Mouse (Mus musculus): ENCODE data around the gene Serpinb6d. TPM values are rescaled to one million over a fixed set of nuclear protein-coding genes. Genes with fewer than 3 reads are reported as not detected.

The Serpinb6d gene
- not detected for polyA plus RNA-seq (2012; fragmentation: generic; extraction: Trizol)

GRCm38 (mm10) chr13:33661105-33661504 lies at the start of gene Serpinb6d:
Gene Serpinb6d, plus strand, starts transcription at chr13:33661405.
- no peak within 1 kb of the TSS for H3K4me2 ChIP-seq (ENCODE audit: low read depth)
- no peaks in the 10 kb centered on the region for H3K36me3 ChIP-seq (ENCODE audit: control insufficient read depth, insufficient read depth)
- no peaks in the 10 kb centered on the region for H3K79me2 ChIP-seq (ENCODE audit: control insufficient read depth, insufficient read depth)
- TF ChIP-seq CEBPB (IDR thresholded peaks at IDR 0.05; ENCODE audit: insufficient read depth, poor library complexity, severe bottlenecking), result no peak
- TF ChIP-seq POLR2A (IDR thresholded peaks at IDR 0.05; ENCODE audit: insufficient read length, low read depth), result no peak
- no peak for TF ChIP-seq TCF3 (IDR thresholded peaks at IDR 0.05; ENCODE audit: insufficient read length, low read depth)
- TF ChIP-seq POLR2AphosphoS2 (IDR thresholded peaks at IDR 0.05; ENCODE audit: insufficient read length, low read depth), result no peak
- TF ChIP-seq TCF12 (IDR thresholded peaks at IDR 0.05; ENCODE audit: insufficient read depth, poor library complexity, severe bottlenecking), result no peak
- no peak for TF ChIP-seq MAX (IDR thresholded peaks at IDR 0.05; ENCODE audit: low read depth)
- TF ChIP-seq MYOG (IDR thresholded peaks at IDR 0.05; ENCODE audit: control insufficient read depth in 1 of 3, insufficient read depth in 1 of 3, insufficient read length in 2 of 3, low read depth in 2 of 3), result no peak
- no peak for TF ChIP-seq E2F4 (IDR thresholded peaks at IDR 0.05; ENCODE audit: insufficient read depth)
- TF ChIP-seq SRF (IDR thresholded peaks at IDR 0.05; ENCODE audit: control insufficient read depth, insufficient read length, low read depth), result no peak
- no peak for TF ChIP-seq REST (IDR thresholded peaks at IDR 0.05; ENCODE audit: insufficient read depth, insufficient read length)
- H3K4me3 ChIP-seq, result no peak within 1 kb of the TSS
- H3K27me3 ChIP-seq (ENCODE audit: control insufficient read depth, insufficient read depth, insufficient read length), result no peaks in the 10 kb centered on the region
- H3ac ChIP-seq (ENCODE audit: control insufficient read depth, insufficient read length), result no peak within 1 kb of the TSS

- no peak for TF ChIP-seq E2F4 (IDR thresholded peaks at IDR 0.05; ENCODE audit: insufficient read depth)
- TF ChIP-seq POLR2AphosphoS2 (IDR thresholded peaks at IDR 0.05; ENCODE audit: insufficient read length, low read depth), result no peak
- TF ChIP-seq MYOD1 (IDR thresholded peaks at IDR 0.05; ENCODE audit: control insufficient read depth in 1 of 3, insufficient read length in 2 of 3, low read depth in 2 of 3), result no peak
- no peak for TF ChIP-seq MYOG (IDR thresholded peaks at IDR 0.05; ENCODE audit: control insufficient read depth in 1 of 3, insufficient read depth in 1 of 3, insufficient read length in 2 of 3, low read depth in 2 of 3)
- no peak for TF ChIP-seq CEBPB (IDR thresholded peaks at IDR 0.05; ENCODE audit: insufficient read depth, poor library complexity, severe bottlenecking)
- Histone ChIP-seq H3ac (ENCODE audit: control insufficient read depth, insufficient read length) (no peak overlapping the region), H3K4me2 (ENCODE audit: low read depth) (no peak overlapping the region)
Observed at GRCm38 (mm10) chr13:33622921-33623320, 38.3 kb upstream of the Serpinb6d start.

GRCm38 (mm10) chr13:33642540-33642939 lies 18.7 kb upstream of the Serpinb6d start:
- no peak overlapping the region for H3ac ChIP-seq (ENCODE audit: control insufficient read depth, insufficient read length)
- no peaks in the 10 kb centered on the region for H3K27me3 ChIP-seq (ENCODE audit: control insufficient read depth, insufficient read depth, insufficient read length)
- no peaks in the 10 kb centered on the region for H3K79me2 ChIP-seq (ENCODE audit: control insufficient read depth, insufficient read depth)
- TF ChIP-seq SRF (IDR thresholded peaks at IDR 0.05; ENCODE audit: control insufficient read depth, insufficient read length, low read depth) (no peak), E2F4 (IDR thresholded peaks at IDR 0.05; ENCODE audit: insufficient read depth) (no peak), POLR2AphosphoS2 (IDR thresholded peaks at IDR 0.05; ENCODE audit: insufficient read length, low read depth) (no peak), MYOG (IDR thresholded peaks at IDR 0.05; ENCODE audit: control insufficient read depth in 1 of 3, insufficient read depth in 1 of 3, insufficient read length in 2 of 3, low read depth in 2 of 3) (no peak), TCF12 (IDR thresholded peaks at IDR 0.05; ENCODE audit: insufficient read depth, poor library complexity, severe bottlenecking) (no peak)
- H3K4me2 ChIP-seq (ENCODE audit: low read depth), result no peak overlapping the region
- H3K4me3 ChIP-seq, result no peak overlapping the region
- no peaks in the 10 kb centered on the region for H3K36me3 ChIP-seq (ENCODE audit: control insufficient read depth, insufficient read depth)

More at GRCm38 (mm10) chr13:33622921-33623320, 38.3 kb upstream of the Serpinb6d start:
- no peaks in the 10 kb centered on the region for H3K79me2 ChIP-seq (ENCODE audit: control insufficient read depth, insufficient read depth)
- H3K36me3 ChIP-seq (ENCODE audit: control insufficient read depth, insufficient read depth), result no peaks in the 10 kb centered on the region
- H3K4me3 ChIP-seq, result no peak overlapping the region
- no peaks in the 10 kb centered on the region for H3K27me3 ChIP-seq (ENCODE audit: control insufficient read depth, insufficient read depth, insufficient read length)

GRCm38 (mm10) chr13:33662550-33662949 lies 1.3 kb downstream of the Serpinb6d start:
- Histone ChIP-seq H3K27me3 (ENCODE audit: control insufficient read depth, insufficient read depth, insufficient read length) (no peaks in the 10 kb centered on the region), H3K36me3 (ENCODE audit: control insufficient read depth, insufficient read depth) (no peaks in the 10 kb centered on the region), H3ac (ENCODE audit: control insufficient read depth, insufficient read length) (no peak overlapping the region), H3K79me2 (ENCODE audit: control insufficient read depth, insufficient read depth) (no peaks in the 10 kb centered on the region), H3K4me2 (ENCODE audit: low read depth) (no peak overlapping the region), H3K4me3 (no peak overlapping the region)
- TF ChIP-seq USF1 (IDR thresholded peaks at IDR 0.05; ENCODE audit: low read depth) (no peak), SRF (IDR thresholded peaks at IDR 0.05; ENCODE audit: control insufficient read depth, insufficient read length, low read depth) (no peak), MYOD1 (IDR thresholded peaks at IDR 0.05; ENCODE audit: control insufficient read depth in 1 of 3, insufficient read length in 2 of 3, low read depth in 2 of 3) (no peak), MYOG (IDR thresholded peaks at IDR 0.05; ENCODE audit: control insufficient read depth in 1 of 3, insufficient read depth in 1 of 3, insufficient read length in 2 of 3, low read depth in 2 of 3) (no peak)

- no peaks in the 10 kb centered on the region for H3K27me3 ChIP-seq (ENCODE audit: control insufficient read depth, insufficient read depth, insufficient read length)
- TF ChIP-seq MYOG (IDR thresholded peaks at IDR 0.05; ENCODE audit: control insufficient read depth in 1 of 3, insufficient read depth in 1 of 3, insufficient read length in 2 of 3, low read depth in 2 of 3) (no peak), POLR2AphosphoS2 (IDR thresholded peaks at IDR 0.05; ENCODE audit: insufficient read length, low read depth) (no peak), MAX (IDR thresholded peaks at IDR 0.05; ENCODE audit: low read depth) (no peak), TCF12 (IDR thresholded peaks at IDR 0.05; ENCODE audit: insufficient read depth, poor library complexity, severe bottlenecking) (no peak), CEBPB (IDR thresholded peaks at IDR 0.05; ENCODE audit: insufficient read depth, poor library complexity, severe bottlenecking) (no peak), REST (IDR thresholded peaks at IDR 0.05; ENCODE audit: insufficient read depth, insufficient read length) (no peak), POLR2A (IDR thresholded peaks at IDR 0.05; ENCODE audit: insufficient read length, low read depth) (no peak), TCF3 (IDR thresholded peaks at IDR 0.05; ENCODE audit: insufficient read length, low read depth) (no peak), MYOD1 (IDR thresholded peaks at IDR 0.05; ENCODE audit: control insufficient read depth in 1 of 3, insufficient read length in 2 of 3, low read depth in 2 of 3) (no peak)
- H3K79me2 ChIP-seq (ENCODE audit: control insufficient read depth, insufficient read depth), result no peaks in the 10 kb centered on the region
- no peak overlapping the region for H3K4me2 ChIP-seq (ENCODE audit: low read depth)
- H3ac ChIP-seq (ENCODE audit: control insufficient read depth, insufficient read length), result no peak overlapping the region
- no peaks in the 10 kb centered on the region for H3K36me3 ChIP-seq (ENCODE audit: control insufficient read depth, insufficient read depth)
- no peak overlapping the region for H3K4me3 ChIP-seq
Observed at GRCm38 (mm10) chr13:33720296-33720695, 59.1 kb downstream of the Serpinb6d start.

Other genes with a start within 250 kb of the Serpinb6d start
- gene Serpinb9g, start 176.6 kb upstream of the Serpinb6d start, polyA plus RNA-seq (2012; fragmentation: generic; extraction: Trizol), result 0.98 TPM
- not detected for gene Serpinb6e, start 182.0 kb downstream of the Serpinb6d start, polyA plus RNA-seq (2012; fragmentation: generic; extraction: Trizol)
- 1.4 TPM for gene Serpinb6c, start 244.3 kb downstream of the Serpinb6d start, polyA plus RNA-seq (2012; fragmentation: generic; extraction: Trizol)

Data from myocyte (in vitro differentiated cells).